Mouse (Mus musculus) brain, embryonic 14.5 days (tissue): ENCODE measurements at regions not wholly inside any gene's neighbourhood (a gene's known extent, or its start where the extent isn't known, plus 50 kb on each side); places are given as distances from the start of the nearest gene placed in this dataset.
"Not testable (repeated sequence)": the region's sequence is repeated elsewhere in the genome, so short reads cannot be mapped to it uniquely, and the experiment has no call there.

Experiments
- DNase-seq: peaks from one replicate; pipeline ENCODE4 v3.0.0-alpha.2; 2011; ENCODE audit warnings: low read depth
- CTCF ChIP-seq: fragments of 200-500 bp; IDR thresholded peaks from 2 replicates; pipeline ENCODE4 v1.5.1; 2012; ENCODE audit warnings: inconsistent platforms, mild to moderate bottlenecking, moderate library complexity, borderline replicate concordance; ENCODE audit not compliant: insufficient read depth, insufficient read length; ENCODE audit errors: extremely low read depth
- POLR2A ChIP-seq: fragments of 200-500 bp; IDR thresholded peaks from 2 replicates; pipeline ENCODE4 v1.6.1; 2012; ENCODE audit warnings: mild to moderate bottlenecking, inconsistent platforms, borderline replicate concordance; ENCODE audit not compliant: poor library complexity, insufficient read depth, insufficient read length, severe bottlenecking; ENCODE audit errors: extremely low read depth

GRCm38 (mm10) chr6:82143496-82143895, 102.7 kb downstream of the Eva1a start:
- no peak for TF ChIP-seq POLR2A
- TF ChIP-seq CTCF: no peak
- no peak for DNase-seq

- TF ChIP-seq CTCF (no peak), POLR2A (no peak)
- DNase-seq: no peak
Measured at GRCm38 (mm10) chr6:82150051-82150450, 109.2 kb downstream of the Eva1a start.

- no peak for DNase-seq
- TF ChIP-seq CTCF (no peak), POLR2A (no peak)
Measured at GRCm38 (mm10) chr6:82170349-82171080, 129.7 kb downstream of the Eva1a start.

DNA sequence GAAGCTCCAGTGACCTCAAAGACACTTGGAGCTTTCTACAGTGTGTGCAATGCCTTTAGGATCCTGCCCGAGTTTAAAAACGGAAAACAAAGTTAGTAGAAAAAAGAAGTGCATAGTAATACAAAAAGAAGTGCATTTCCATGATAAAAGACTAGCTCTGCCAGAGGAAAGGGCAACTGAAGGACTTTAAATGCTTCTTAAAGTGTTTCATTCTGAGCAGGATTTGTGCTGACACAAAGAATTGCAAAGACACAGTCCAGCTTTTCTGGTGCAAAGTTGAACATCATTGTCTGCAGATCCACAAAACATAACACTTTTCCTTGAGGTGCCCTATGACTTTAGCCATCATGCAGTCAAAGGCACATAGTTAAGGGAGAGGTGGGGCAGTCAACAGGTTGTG, 134.1 kb downstream of the Eva1a start:
- no peak for DNase-seq
- no peak for TF ChIP-seq POLR2A
- TF ChIP-seq CTCF: no peak

- TF ChIP-seq POLR2A: no peak
- no peak for TF ChIP-seq CTCF
- no peak for DNase-seq
Measured at GRCm38 (mm10) chr6:82200130-82200529, 159.3 kb downstream of the Eva1a start.

DNA sequence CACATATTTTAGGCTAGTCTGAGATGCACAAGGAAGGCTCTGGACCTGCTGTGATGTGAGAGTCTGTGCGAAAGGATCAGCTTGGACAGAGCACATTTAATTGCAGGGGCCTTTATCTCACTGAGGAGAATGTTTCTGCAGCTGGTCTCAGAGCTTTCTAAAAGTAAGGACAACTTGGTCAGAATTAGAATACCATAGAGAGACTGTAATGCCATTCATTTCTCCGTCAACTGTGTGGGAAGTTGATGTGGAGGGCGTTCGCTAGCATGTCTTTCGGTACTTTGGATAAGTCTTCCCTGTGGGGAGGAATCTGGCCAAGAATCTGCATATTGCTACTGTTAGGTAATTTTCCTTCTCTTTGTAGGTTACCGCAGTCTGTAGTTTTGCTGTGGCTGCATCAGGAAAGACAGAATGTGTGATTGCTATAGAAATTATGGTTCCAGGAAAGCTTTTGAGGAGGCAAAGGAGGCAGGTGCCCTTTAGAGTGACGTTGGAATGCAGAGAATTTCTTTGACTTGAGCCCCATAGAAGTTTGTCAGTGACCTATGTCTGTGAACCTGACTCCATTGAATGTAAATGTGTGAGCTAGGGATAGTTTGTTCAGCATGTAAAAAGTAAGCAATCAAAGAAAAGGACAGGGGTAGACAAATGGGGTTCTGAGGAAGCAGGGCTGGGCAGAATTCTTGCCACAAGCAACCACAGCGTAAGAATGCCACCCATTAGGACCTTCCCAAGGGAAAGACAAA, 164.2 kb downstream of the Eva1a start:
- no peak for TF ChIP-seq CTCF
- no peak for TF ChIP-seq POLR2A
- DNase-seq: no peak

GRCm38 (mm10) chr6:82237834-82238233, 164.3 kb upstream of the Tacr1 start:
- TF ChIP-seq POLR2A: no peak
- no peak for TF ChIP-seq CTCF
- DNase-seq: peak; percentile 70

DNA sequence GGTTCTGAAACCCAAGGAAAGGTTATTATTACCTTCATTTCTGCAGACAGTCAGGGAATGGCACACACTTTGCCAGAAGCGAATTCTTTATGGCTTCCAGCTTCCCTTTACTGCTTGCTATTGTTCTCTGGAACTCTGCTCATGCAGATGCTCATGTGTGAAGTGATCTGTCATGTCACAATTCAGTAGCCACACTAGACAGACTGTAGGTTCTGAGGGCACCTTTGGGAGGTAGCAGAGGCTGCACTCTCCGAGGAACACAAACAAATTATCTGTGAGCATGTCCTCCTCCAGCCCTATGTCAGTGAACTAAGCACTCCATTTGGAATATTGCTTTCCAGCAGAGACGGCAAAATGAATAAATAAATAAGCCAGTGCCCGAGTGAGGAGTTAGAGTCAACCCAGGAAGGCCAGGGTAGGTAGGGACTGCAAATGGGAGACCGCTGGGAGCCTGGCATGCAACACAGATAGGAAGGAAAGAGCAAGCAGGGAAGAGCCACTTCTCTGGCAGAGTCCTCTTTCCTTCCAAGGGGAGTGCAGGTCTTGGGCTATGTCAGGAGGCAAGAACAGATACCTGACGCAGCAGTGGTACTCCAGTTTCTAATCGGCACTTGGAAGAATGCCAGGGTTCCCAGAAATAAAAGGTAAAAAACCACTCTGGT, 161.4 kb upstream of the Tacr1 start:
- DNase-seq: no peak
- TF ChIP-seq POLR2A (no peak), CTCF (no peak)

DNA sequence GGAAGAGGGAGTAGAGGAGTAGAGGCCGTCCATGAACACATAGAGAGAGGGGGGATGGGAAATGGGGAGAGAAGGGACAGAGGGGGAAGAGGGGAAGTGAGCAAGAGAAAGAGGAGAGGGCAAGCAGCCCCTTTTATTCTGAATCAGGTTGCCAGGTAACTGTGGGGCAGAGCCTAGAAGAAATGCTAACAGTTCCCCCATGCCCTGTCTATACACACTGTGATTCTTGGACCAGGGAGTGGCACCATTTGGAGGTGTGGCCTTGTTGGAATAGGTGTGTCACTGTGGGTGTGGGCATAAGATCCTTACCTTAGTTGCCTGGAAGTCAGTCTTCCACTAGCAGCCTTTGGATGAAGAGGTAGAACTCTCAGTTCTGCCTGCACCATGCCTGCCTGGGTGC, 154.5 kb upstream of the Tacr1 start:
- not testable (repeated sequence) for DNase-seq

- TF ChIP-seq POLR2A: no peak
- TF ChIP-seq CTCF: no peak
- peak; percentile 23 for DNase-seq
Measured at GRCm38 (mm10) chr6:82284494-82284893, 117.6 kb upstream of the Tacr1 start.

GRCm38 (mm10) chr6:82285233-82285632, 116.9 kb upstream of the Tacr1 start:
- DNase-seq: peak; percentile 43
- TF ChIP-seq CTCF (no peak), POLR2A (no peak)
